ENCODE assay signal across 8 mouse cellular contexts in the genomic region with DNA sequence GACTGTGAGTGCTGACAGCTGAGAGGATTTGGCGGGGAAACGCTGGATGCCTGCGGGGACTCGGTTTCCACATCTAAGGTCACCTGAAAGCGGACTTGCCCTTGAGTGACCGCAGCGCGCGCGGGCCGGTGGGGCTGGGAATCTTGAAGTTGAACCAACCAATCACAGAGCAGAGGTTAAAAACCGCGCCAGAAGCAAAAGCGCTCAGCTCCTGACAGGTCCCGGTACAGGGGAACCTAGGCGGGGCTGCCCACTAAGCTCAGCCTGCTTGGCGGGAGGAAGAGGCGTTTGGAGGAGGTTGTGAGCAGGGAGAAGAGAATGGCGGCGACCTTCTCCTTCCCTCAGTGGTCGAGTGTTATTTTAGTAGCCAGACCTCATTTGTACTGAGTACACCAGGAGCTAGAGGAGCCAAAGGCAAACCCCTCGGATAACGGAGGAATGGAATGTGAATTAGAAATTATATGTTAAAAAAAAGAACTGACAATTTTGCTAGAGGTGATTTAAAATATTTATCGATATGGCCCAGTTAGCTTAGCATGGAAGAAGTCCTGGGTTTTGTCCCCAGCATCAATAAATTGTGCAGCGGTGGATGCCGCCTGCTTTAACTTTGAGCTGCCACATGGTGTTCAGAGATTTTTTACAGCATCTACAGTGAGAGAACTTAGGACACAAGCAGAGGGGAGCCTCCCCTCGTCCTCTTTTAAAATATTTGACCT. TPM values are rescaled to one million over a fixed set of nuclear protein-coding genes. Genes with fewer than 3 reads are reported as not detected.
DNase-seq lines count a peak whose midpoint lies in the region; ATAC-seq and TF ChIP-seq lines count a peak whose summit lies in the region.

No protein-coding gene starts in this region.

- 2% methylated on average over 27 of the region's 27 CpGs for WGBS in stomach, postnatal 0 days

- H3K27ac ChIP-seq in ES-E14 (ENCODE audit: insufficient read depth, low read depth, low read length, poor library complexity, severe bottlenecking): peak overlapping the region; percentile 9; the same call in 1 of the 2 replicates
- no peak overlapping the region for H3K27ac ChIP-seq in stomach, postnatal 0 days (replicated peaks)

- no peaks in the 10 kb centered on the region for H3K27me3 ChIP-seq in stomach, postnatal 0 days (ENCODE audit: control insufficient read depth, insufficient read depth, low read length)

- H3K9me3 ChIP-seq in ES-E14 (ENCODE audit: control insufficient read depth, insufficient read depth, low read depth, low read length): no peaks in the 10 kb centered on the region
- H3K9me3 ChIP-seq in stomach, postnatal 0 days (ENCODE audit: control insufficient read depth, low read length): no peaks in the 10 kb centered on the region

- peaks cover 25% of the 10 kb centered on the region for H3K36me3 ChIP-seq in ES-E14 (ENCODE audit: control insufficient read depth, insufficient read depth, low read length, poor library complexity, severe bottlenecking)
- no peaks in the 10 kb centered on the region for H3K36me3 ChIP-seq in stomach, postnatal 0 days (ENCODE audit: control insufficient read depth, insufficient read depth, low read length)

- in situ Hi-C loops in ES-E14 (cut with MboI; ENCODE audit: low sequenced_read_pairs in 2 of 2, unreplicated experiment in 2 of 2): loop anchor here in 1 of 2 experiments (10.0 kb wide), 1 partner anchor 232 kb away; no protein-coding TSS in a partner anchor

- no peak for TF ChIP-seq EP300 in stomach, postnatal 0 days (optimal IDR thresholded peaks at IDR 0.05)

- no peak for TF ChIP-seq CTCF in stomach, postnatal 0 days (IDR thresholded peaks at IDR 0.05; ENCODE audit: low read depth)

- peak overlapping the region; percentile 80 for H3K4me2 ChIP-seq in stomach, postnatal 0 days (replicated peaks; ENCODE audit: low read depth)

- peak overlapping the region; percentile 83 for H3K9ac ChIP-seq in ES-E14 (ENCODE audit: insufficient read depth, low read depth, low read length, poor library complexity, severe bottlenecking)
- H3K9ac ChIP-seq in stomach, postnatal 0 days (ENCODE audit: low read length): peak overlapping the region; percentile 38; the same call in 1 of the 2 replicates

- peak overlapping the region; percentile 96 to 99 for H3K4me3 ChIP-seq in ES-E14 (ENCODE audit: insufficient read depth in 1 of 2, low read depth in 1 of 2, low read length in 2 of 2, poor library complexity in 1 of 2, severe bottlenecking in 1 of 2)
- H3K4me3 ChIP-seq in stomach, postnatal 0 days (ENCODE audit: low read depth, low read length): peak overlapping the region; percentile 87

- DNase-seq in 416B (ENCODE audit: low read depth) (peak; percentile 43), ES-E14 (ENCODE audit: low read depth, low spot score) (peak; percentile 74)
- DNase-seq in kidney, adult 18-20 months: peak; percentile 61
- peak; percentile 66 for DNase-seq in stomach, postnatal 0 days (ENCODE audit: low spot score)
- DNase-seq in urinary bladder, postnatal 36 days (ENCODE audit: low spot score in 2 of 2): no peak
- DNase-seq in layer of hippocampus, adult 8-10 months (ENCODE audit: low spot score in 2 of 2): no peak

- peak; percentile 60 for ATAC-seq in erythroblast, adult 5-6 weeks (replicated peaks; ENCODE audit: low FRiP score, poor library complexity, severe bottlenecking)
- ATAC-seq in megakaryocyte progenitor cell, adult 5-6 weeks (replicated peaks; ENCODE audit: poor library complexity): peak; percentile 37
- ATAC-seq in stomach, postnatal 0 days (ENCODE audit: low FRiP score, low TSS enrichment): 0 out of 2 replicates have a peak, but pooled peaks have one; percentile 10

- H3K4me1 ChIP-seq in ES-E14 (ENCODE audit: control insufficient read depth in 2 of 2, insufficient read depth in 2 of 2, low read length in 2 of 2, poor library complexity in 1 of 2): peaks cover 2 to 10% of the 10 kb centered on the region in 2 experiments
- no peaks in the 10 kb centered on the region for H3K4me1 ChIP-seq in stomach, postnatal 0 days (replicated peaks; ENCODE audit: control insufficient read depth, insufficient read depth)

TF ChIP-seq in ES-E14, 5 proteins besides CTCF, POLR2A, EP300 and RAD21:
- TF ChIP-seq HCFC1 (IDR thresholded peaks at IDR 0.05; ENCODE audit: borderline replicate concordance, insufficient read depth, low read length) (no peak), ZC3H11A (IDR thresholded peaks at IDR 0.05; ENCODE audit: borderline replicate concordance, low read depth, low read length) (no peak), MAFK (IDR thresholded peaks at IDR 0.05; ENCODE audit: insufficient read depth, low read depth, low read length) (no peak), CHD2 (IDR thresholded peaks at IDR 0.05; ENCODE audit: low read depth, low read length) (no peak), ZNF384 (IDR thresholded peaks at IDR 0.05; ENCODE audit: low read depth, low read length) (no peak)

RNA-seq across cellular contexts. Expression of a gene that starts 1.1 kb away (rescaled TPM):
- total RNA-seq in ES-E14 (2012; rRNA removed): 98.6 and 112 TPM in 2 replicates
- 113 and 145 TPM in 2 replicates for total RNA-seq in erythroblast, adult 5-6 weeks (2015; ENCODE audit: low replicate concordance)
- total RNA-seq in erythroblast, adult 5-6 weeks (2017; ENCODE audit: low replicate concordance): 150 and 198 TPM in 2 replicates
- total RNA-seq in megakaryocyte progenitor cell, adult 5-6 weeks (2015): 176 and 181 TPM in 2 replicates
- total RNA-seq in megakaryocyte progenitor cell, adult 5-6 weeks (2017): 149 and 153 TPM in 2 replicates
- polyA plus RNA-seq in stomach, postnatal 0 days (2015; fragmentation: Nextera tagmentation; extraction: Ambion mirVana): 38.0 and 41.2 TPM in 2 replicates
- 1 to 10 TPM; 1.3 to 2.2 (median 1.4) TPM for total RNA-seq in layer of hippocampus, adult 8-10 months (2022)

RNA-seq across cellular contexts. Expression of a gene that starts 25.3 kb away (rescaled TPM):
- total RNA-seq in ES-E14 (2012; rRNA removed): not detected in 2 replicates
- total RNA-seq in erythroblast, adult 5-6 weeks (2015; ENCODE audit: low replicate concordance): not detected in 2 replicates
- total RNA-seq in erythroblast, adult 5-6 weeks (2017; ENCODE audit: low replicate concordance): not detected in 2 replicates
- not detected in 2 replicates for total RNA-seq in megakaryocyte progenitor cell, adult 5-6 weeks (2015)
- not detected in 2 replicates for total RNA-seq in megakaryocyte progenitor cell, adult 5-6 weeks (2017)
- polyA plus RNA-seq in stomach, postnatal 0 days (2015; fragmentation: Nextera tagmentation; extraction: Ambion mirVana): 1.4 and 1.9 TPM in 2 replicates
- total RNA-seq in layer of hippocampus, adult 8-10 months (2022): 10 to 100 TPM; 13.5 to 35.1 (median 25.8) TPM

RNA-seq across cellular contexts. Expression of a gene that starts 55.8 kb away (rescaled TPM):
- total RNA-seq in ES-E14 (2012; rRNA removed): 7.3 and 9.7 TPM in 2 replicates
- total RNA-seq in erythroblast, adult 5-6 weeks (2015; ENCODE audit: low replicate concordance): 4.8 and 7.9 TPM in 2 replicates
- 11.8 and 14.8 TPM in 2 replicates for total RNA-seq in erythroblast, adult 5-6 weeks (2017; ENCODE audit: low replicate concordance)
- 7.4 and 9.1 TPM in 2 replicates for total RNA-seq in megakaryocyte progenitor cell, adult 5-6 weeks (2015)
- total RNA-seq in megakaryocyte progenitor cell, adult 5-6 weeks (2017): 6.6 and 7.8 TPM in 2 replicates
- 9.8 and 11.3 TPM in 2 replicates for polyA plus RNA-seq in stomach, postnatal 0 days (2015; fragmentation: Nextera tagmentation; extraction: Ambion mirVana)
- total RNA-seq in layer of hippocampus, adult 8-10 months (2022): 1 to 10 TPM; 4.5 to 5.6 (median 5.2) TPM

Comparison
In these comparisons a context has a peak if more than half of its experiments do, and no peak if none do; other contexts are left out.
1. DNase-seq: peak in 416B (single experiment), ES-E14 (single experiment), kidney, adult 18-20 months (single experiment) and stomach, postnatal 0 days (single experiment); none in urinary bladder, postnatal 36 days (0 of 2) and layer of hippocampus, adult 8-10 months (0 of 2).
2. ATAC-seq: peak in every context shown above with its lines; median percentile 60 in erythroblast, adult 5-6 weeks; 37 in megakaryocyte progenitor cell, adult 5-6 weeks; 10 in stomach, postnatal 0 days.
3. RNA of a gene that starts 1.1 kb away (total RNA-seq): 149 to 181 TPM in megakaryocyte progenitor cell, adult 5-6 weeks, 113 to 198 TPM in erythroblast, adult 5-6 weeks and 98.6 to 112 TPM in ES-E14; 1.3 to 2.2 TPM in layer of hippocampus, adult 8-10 months; every median in the first group is over 10 times any median in the second.
4. RNA of a gene that starts 25.3 kb away (total RNA-seq): 13.5 to 35.1 TPM in layer of hippocampus, adult 8-10 months; not detected in ES-E14, not detected in erythroblast, adult 5-6 weeks and not detected in megakaryocyte progenitor cell, adult 5-6 weeks; every median in the first group is over 10 times any median in the second.